Mouse (Mus musculus) testis, adult 2 months (tissue): ENCODE measurements around the gene Krtcap2.

ENCODE experiments used
- CTCF ChIP-seq: fragments of 200-500 bp; IDR thresholded peaks from 2 replicates; pipeline ENCODE4 v1.5.1; 2012; ENCODE audit warnings: low read depth, mild to moderate bottlenecking, inconsistent platforms, low read length, moderate library complexity; ENCODE audit not compliant: control insufficient read depth, insufficient read depth, insufficient replicate concordance
- POLR2A ChIP-seq: fragments of 200-500 bp; IDR thresholded peaks from 2 replicates; pipeline ENCODE4 v1.6.1; 2012; ENCODE audit warnings: low read depth, mild to moderate bottlenecking, inconsistent platforms, low read length, moderate library complexity; ENCODE audit not compliant: control insufficient read depth

- TF ChIP-seq CTCF (no peak), POLR2A (no peak)
These were observed 12.1 kb upstream of the Krtcap2 start for GRCm38 (mm10) chr3:89233562-89234110.
